Mouse (Mus musculus): ENCODE results near the gene Myoz1. TPM values are rescaled to one million over a fixed set of nuclear protein-coding genes. Genes with fewer than 3 reads are reported as not detected.

Myoz1 gene
- polyA plus RNA-seq, 1 experiment from 2014 or later, result not detected

DNA sequence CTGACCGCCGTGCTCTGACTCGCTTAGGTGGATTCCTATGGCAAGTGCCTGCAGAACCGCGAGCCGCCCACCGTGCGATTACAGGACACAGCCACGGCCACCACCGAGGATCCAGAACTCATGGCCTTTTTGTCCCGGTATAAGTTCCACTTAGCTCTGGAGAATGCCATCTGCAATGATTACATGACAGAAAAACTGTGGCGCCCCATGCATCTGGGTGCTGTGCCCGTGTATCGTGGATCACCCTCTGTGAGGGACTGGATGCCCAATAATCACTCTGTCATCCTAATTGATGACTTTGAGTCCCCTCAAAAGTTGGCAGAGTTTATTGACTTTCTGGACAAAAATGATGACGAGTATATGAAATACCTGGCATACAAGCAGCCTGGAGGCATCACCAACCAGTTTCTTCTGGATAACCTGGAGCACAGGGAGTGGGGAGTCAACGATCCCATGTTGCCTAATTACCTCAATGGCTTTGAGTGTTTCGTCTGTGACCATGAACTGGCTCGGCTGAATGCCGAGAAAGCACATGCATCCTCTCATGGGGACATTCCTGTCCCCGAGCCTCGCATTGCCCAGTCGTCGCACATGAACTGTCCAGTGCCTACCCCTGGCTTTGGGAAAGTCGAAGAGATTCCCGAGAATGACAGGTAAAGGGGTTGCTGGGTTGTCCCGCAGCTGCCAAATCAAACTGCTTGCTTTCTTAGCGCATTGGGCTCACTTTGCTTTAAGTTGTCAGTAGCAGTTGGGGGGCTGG, 39.6 kb upstream of the Myoz1 start:
- Histone ChIP-seq H3K4me1 (replicated peaks; ENCODE audit: control insufficient read depth, insufficient read depth, low read length) (peaks cover 10% of the 10 kb centered on the region), H3K27me3 (ENCODE audit: control insufficient read depth, insufficient read depth, low read length) (no peaks in the 10 kb centered on the region; the same call in 1 of the 2 replicates), H3K36me3 (ENCODE audit: control insufficient read depth, insufficient read depth, low read length) (peaks cover 6% of the 10 kb centered on the region; the same call in 1 of the 2 replicates), H3K9ac (ENCODE audit: low read length) (peak overlapping the region; percentile 86), H3K4me2 (ENCODE audit: low read depth, low read length, severe bottlenecking) (peak overlapping the region; percentile 71), H3K4me3 (ENCODE audit: low read depth, low read length) (peak overlapping the region; percentile 82), H3K27ac (ENCODE audit: low read depth, low read length) (peak overlapping the region; percentile 90; the same call in 1 of the 2 replicates), H3K9me3 (ENCODE audit: control insufficient read depth, low read length) (no peaks in the 10 kb centered on the region)
- 17% methylated on average over 27 of the region's 27 CpGs for WGBS
- ATAC-seq (replicated peaks; ENCODE audit: low FRiP score) (no peak), DNase-seq (ENCODE audit: low spot score) (no peak)

DNA sequence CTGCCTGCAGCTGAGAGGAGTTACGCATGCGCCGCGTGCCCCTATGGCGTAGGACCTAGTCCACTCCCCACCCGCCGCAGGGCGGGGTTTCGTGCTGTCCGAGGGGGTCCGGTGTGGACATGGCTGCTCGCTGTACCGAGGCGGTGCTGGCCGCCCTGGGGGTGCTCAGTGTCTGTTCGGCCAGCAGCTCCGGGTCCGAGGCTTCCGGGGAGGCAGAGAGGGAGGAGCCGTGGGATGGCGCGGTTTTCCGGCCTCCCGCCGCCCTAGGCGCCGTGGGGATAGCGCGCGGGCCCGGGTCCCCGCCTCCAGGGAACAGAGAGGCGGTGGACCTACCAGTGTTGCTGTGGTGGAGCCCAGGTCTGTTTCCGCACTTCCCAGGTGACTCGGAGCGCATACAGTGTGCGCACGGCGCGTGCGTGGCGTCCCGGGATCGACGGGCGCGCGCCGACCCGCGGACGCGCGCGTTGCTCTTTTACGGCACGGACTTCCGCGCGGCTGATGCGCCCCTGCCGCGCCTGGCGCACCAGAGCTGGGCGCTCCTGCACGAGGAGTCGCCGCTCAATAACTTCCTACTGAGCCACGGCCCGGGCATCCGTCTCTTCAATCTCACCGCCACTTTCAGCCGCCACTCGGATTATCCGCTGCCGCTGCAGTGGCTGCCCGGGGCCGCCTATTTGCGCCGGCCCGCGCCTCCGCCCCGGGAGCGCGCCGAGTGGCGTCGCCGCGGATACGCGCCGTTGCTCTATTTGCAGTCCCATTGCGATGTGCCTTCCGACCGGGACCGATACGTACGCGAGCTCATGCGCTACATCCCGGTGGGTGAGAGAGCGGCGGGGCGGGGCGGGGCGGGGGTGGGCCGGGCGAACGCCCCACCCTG, 38.8 kb upstream of the Myoz1 start, which contains the start of gene Fut11:
Gene Fut11 (plus strand): TSS at position 85 of the 877 bp plus-strand sequence.
- Histone ChIP-seq H3K9me3 (ENCODE audit: control insufficient read depth, low read length) (no peaks in the 10 kb centered on the region), H3K4me1 (replicated peaks; ENCODE audit: control insufficient read depth, insufficient read depth, low read length) (peaks cover 10% of the 10 kb centered on the region), H3K9ac (ENCODE audit: low read length) (peak within 1 kb of the TSS; percentile 86), H3K4me2 (ENCODE audit: low read depth, low read length, severe bottlenecking) (peak within 1 kb of the TSS; percentile 71), H3K36me3 (ENCODE audit: control insufficient read depth, insufficient read depth, low read length) (peaks cover 6% of the 10 kb centered on the region), H3K27me3 (ENCODE audit: control insufficient read depth, insufficient read depth, low read length) (no peaks in the 10 kb centered on the region; the same call in 1 of the 2 replicates), H3K27ac (ENCODE audit: low read depth, low read length) (peak within 1 kb of the TSS; percentile 90), H3K4me3 (ENCODE audit: low read depth, low read length) (peak within 1 kb of the TSS; percentile 82)
- ATAC-seq (replicated peaks; ENCODE audit: low FRiP score) (peak; percentile 95), DNase-seq (ENCODE audit: low spot score) (peak; percentile 91)
- WGBS, result under 1% methylated on average over 109 of the region's 111 CpGs

DNA sequence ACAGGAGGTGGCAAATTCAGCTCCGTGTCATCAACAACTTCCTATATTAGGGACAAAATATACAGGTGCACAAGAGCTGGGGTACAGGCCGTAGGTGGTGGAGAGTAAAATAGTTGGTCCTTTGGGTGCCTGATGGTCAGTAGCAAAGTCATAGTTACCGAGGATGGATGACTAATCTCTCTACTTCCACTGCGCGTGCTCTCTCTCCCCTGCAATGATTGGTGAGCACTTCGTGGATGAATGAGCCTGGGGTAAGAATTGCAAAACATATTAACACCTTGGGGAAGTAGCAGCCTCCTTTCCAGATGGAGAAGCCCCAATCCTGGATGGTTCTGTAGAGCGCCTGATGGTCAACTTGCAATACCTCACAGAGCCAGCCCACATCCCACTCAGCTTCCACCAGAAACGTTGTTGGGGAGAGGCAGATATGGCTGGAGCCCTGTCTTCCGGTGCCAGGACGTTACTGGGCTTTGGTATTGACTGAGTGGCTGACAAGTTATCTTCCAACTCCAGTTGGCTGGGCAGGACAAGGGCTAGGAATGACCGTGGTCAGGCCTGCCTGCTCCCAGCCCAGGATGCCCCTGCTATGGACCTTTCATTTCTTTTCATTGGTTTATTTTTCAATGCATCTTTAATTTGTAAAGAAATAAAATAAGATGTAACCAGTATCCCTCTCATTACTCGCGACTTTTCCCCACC, 38.0 kb upstream of the Myoz1 start:
- Histone ChIP-seq H3K36me3 (ENCODE audit: control insufficient read depth, insufficient read depth, low read length) (peaks cover 6% of the 10 kb centered on the region), H3K4me2 (ENCODE audit: low read depth, low read length, severe bottlenecking) (peak overlapping the region; percentile 71), H3K27me3 (ENCODE audit: control insufficient read depth, insufficient read depth, low read length) (no peaks in the 10 kb centered on the region; the same call in 1 of the 2 replicates), H3K4me3 (ENCODE audit: low read depth, low read length) (peak overlapping the region; percentile 82), H3K9ac (ENCODE audit: low read length) (peak overlapping the region; percentile 86), H3K4me1 (replicated peaks; ENCODE audit: control insufficient read depth, insufficient read depth, low read length) (peaks cover 10% of the 10 kb centered on the region), H3K27ac (ENCODE audit: low read depth, low read length) (peak overlapping the region; percentile 90; the same call in 1 of the 2 replicates), H3K9me3 (ENCODE audit: control insufficient read depth, low read length) (no peaks in the 10 kb centered on the region)
- WGBS, result 51% methylated on average over 13 of the region's 13 CpGs
- ATAC-seq (replicated peaks; ENCODE audit: low FRiP score), result peak; percentile 40
- DNase-seq (ENCODE audit: low spot score), result no peak

DNA sequence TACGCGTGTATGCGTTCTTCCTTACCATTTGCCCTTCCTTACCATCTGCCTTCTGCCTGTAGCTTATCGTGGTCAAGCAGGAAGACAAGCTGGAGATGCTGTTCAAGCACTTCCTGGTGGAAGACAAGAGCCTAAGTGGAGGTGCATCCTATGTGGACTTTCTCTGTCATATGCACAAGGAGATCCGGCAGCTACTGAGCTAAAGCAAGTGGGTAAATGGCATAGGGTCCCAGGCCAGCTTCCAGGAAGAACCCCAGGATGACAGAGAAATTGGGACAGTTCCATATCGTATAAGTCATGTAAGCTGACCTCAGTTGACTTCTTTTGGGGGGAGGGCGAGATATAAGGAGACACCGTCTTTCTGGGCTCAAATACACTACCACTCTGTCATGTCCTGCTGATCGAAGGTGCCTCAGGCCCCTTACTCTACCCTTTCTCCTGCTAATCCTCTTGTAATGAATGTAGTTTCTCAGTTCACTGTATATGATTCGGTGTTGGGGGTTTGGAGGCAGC, 37.3 kb upstream of the Myoz1 start:
- H3K4me3 ChIP-seq (ENCODE audit: low read depth, low read length), result no peak overlapping the region
- H3K27me3 ChIP-seq (ENCODE audit: control insufficient read depth, insufficient read depth, low read length), result no peaks in the 10 kb centered on the region; the same call in 1 of the 2 replicates
- peaks cover 6% of the 10 kb centered on the region for H3K36me3 ChIP-seq (ENCODE audit: control insufficient read depth, insufficient read depth, low read length)
- H3K4me2 ChIP-seq (ENCODE audit: low read depth, low read length, severe bottlenecking), result no peak overlapping the region
- ATAC-seq (replicated peaks; ENCODE audit: low FRiP score) (no peak), DNase-seq (ENCODE audit: low spot score) (no peak)
- H3K9me3 ChIP-seq (ENCODE audit: control insufficient read depth, low read length), result no peaks in the 10 kb centered on the region
- WGBS, result 93% methylated on average over 10 of the region's 10 CpGs
- H3K9ac ChIP-seq (ENCODE audit: low read length), result no peak overlapping the region
- H3K4me1 ChIP-seq (replicated peaks; ENCODE audit: control insufficient read depth, insufficient read depth, low read length), result peaks cover 10% of the 10 kb centered on the region
- H3K27ac ChIP-seq (ENCODE audit: low read depth, low read length), result no peak overlapping the region

DNA sequence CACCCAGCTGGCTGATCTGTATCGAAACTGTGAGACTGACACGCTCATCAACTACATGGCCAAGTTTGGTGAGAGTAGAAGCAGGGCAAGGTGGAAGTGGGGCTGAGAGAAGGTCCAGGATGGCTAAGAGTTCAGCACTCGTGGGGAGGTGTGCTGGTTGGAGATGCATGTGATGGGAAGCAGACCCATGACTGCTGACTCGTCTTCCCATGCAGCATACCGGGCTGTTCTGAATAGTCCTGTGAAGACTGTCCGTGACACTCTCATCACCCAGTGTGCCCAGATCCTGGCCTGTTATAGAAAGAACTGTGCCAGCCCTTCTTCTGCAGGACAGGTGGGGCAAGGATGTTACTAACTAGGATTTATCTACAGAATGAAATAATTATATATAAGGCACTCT, 35.4 kb upstream of the Myoz1 start:
- H3K9me3 ChIP-seq (ENCODE audit: control insufficient read depth, low read length), result no peaks in the 10 kb centered on the region
- H3K9ac ChIP-seq (ENCODE audit: low read length), result no peak overlapping the region
- no peak overlapping the region for H3K4me3 ChIP-seq (ENCODE audit: low read depth, low read length)
- peaks cover 9% of the 10 kb centered on the region for H3K36me3 ChIP-seq (ENCODE audit: control insufficient read depth, insufficient read depth, low read length)
- H3K4me1 ChIP-seq (replicated peaks; ENCODE audit: control insufficient read depth, insufficient read depth, low read length), result peaks cover 8% of the 10 kb centered on the region
- 88% methylated on average over 6 of the region's 6 CpGs for WGBS
- no peak for DNase-seq (ENCODE audit: low spot score)
- no peak overlapping the region for H3K27ac ChIP-seq (ENCODE audit: low read depth, low read length)
- no peak for ATAC-seq (replicated peaks; ENCODE audit: low FRiP score)
- no peak overlapping the region for H3K4me2 ChIP-seq (ENCODE audit: low read depth, low read length, severe bottlenecking)
- no peaks in the 10 kb centered on the region; the same call in 1 of the 2 replicates for H3K27me3 ChIP-seq (ENCODE audit: control insufficient read depth, insufficient read depth, low read length)

DNA sequence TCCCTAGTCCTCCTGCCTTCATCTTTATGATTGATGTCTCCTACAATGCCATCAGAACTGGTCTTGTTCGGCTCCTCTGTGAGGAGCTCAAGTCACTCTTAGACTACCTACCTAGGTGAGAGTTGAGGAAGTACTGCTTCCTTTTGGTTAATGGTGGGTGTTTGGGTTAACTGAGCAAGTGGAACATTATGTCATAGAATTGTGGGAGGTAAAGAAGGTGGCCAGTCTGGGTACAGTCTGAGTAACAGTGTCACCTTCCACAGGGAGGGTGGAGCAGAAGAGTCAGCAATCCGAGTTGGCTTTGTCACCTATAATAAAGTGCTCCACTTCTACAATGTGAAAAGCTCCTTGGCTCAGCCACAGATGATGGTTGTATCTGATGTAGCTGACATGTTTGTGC, 32.7 kb upstream of the Myoz1 start:
- Histone ChIP-seq H3K4me1 (replicated peaks; ENCODE audit: control insufficient read depth, insufficient read depth, low read length) (no peaks in the 10 kb centered on the region), H3K4me2 (ENCODE audit: low read depth, low read length, severe bottlenecking) (no peak overlapping the region), H3K9ac (ENCODE audit: low read length) (no peak overlapping the region), H3K9me3 (ENCODE audit: control insufficient read depth, low read length) (no peaks in the 10 kb centered on the region), H3K27ac (ENCODE audit: low read depth, low read length) (no peak overlapping the region), H3K36me3 (ENCODE audit: control insufficient read depth, insufficient read depth, low read length) (peaks cover 10% of the 10 kb centered on the region), H3K27me3 (ENCODE audit: control insufficient read depth, insufficient read depth, low read length) (no peaks in the 10 kb centered on the region), H3K4me3 (ENCODE audit: low read depth, low read length) (no peak overlapping the region)
- ATAC-seq (replicated peaks; ENCODE audit: low FRiP score) (no peak), DNase-seq (ENCODE audit: low spot score) (no peak)
- WGBS, result 89% methylated on average over 2 of the region's 2 CpGs

DNA sequence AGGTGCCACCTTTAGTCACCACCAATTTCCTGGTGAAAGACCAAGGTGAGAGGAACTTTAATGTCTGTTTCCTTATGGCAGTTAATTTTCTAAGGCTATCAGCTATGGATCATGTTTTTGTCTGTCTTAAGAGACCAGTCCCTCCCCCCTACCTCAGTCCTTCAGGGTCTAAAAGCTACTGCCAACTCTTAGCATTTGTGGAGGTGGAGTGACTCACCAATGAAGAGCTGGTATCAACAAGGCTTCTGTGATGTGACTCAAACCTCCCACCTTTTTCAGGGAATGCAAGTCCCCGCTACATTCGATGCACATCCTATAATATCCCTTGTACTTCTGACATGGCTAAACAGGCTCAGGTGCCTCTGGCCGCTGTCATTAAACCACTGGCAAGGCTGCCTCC, 30.2 kb upstream of the Myoz1 start:
- 97% methylated on average over 3 of the region's 3 CpGs for WGBS

DNA sequence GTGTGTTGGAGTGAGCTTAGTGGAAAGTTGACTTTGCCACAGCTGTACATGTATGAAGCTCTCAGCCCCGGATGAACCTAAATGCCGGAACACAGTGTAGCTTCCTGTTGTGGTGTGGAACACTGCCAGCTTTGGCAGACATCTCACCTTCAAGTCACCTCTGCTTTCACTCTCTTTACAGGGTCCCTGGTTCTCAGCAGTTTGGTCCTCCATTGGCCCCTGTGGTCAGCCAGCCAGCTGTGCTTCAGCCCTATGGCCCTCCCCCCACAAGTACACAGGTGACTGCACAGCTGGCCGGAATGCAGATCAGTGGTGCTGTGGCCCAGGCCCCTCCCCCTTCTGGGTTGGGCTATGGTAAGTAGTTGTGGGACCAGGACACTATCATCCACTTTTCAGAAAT, 26.2 kb upstream of the Myoz1 start:
- H3K9me3 ChIP-seq (ENCODE audit: control insufficient read depth, low read length), result no peaks in the 10 kb centered on the region
- no peak overlapping the region for H3K4me3 ChIP-seq (ENCODE audit: low read depth, low read length)
- H3K36me3 ChIP-seq (ENCODE audit: control insufficient read depth, insufficient read depth, low read length), result peaks cover 12% of the 10 kb centered on the region; the same call in 1 of the 2 replicates
- DNase-seq (ENCODE audit: low spot score), result no peak
- no peaks in the 10 kb centered on the region for H3K27me3 ChIP-seq (ENCODE audit: control insufficient read depth, insufficient read depth, low read length)
- no peak for ATAC-seq (replicated peaks; ENCODE audit: low FRiP score)
- H3K4me1 ChIP-seq (replicated peaks; ENCODE audit: control insufficient read depth, insufficient read depth, low read length), result no peaks in the 10 kb centered on the region
- H3K27ac ChIP-seq (ENCODE audit: low read depth, low read length), result no peak overlapping the region
- WGBS, result 85% methylated on average over 3 of the region's 3 CpGs
- no peak overlapping the region for H3K9ac ChIP-seq (ENCODE audit: low read length)
- H3K4me2 ChIP-seq (ENCODE audit: low read depth, low read length, severe bottlenecking), result no peak overlapping the region

More for the DNA sequence above, 30.2 kb upstream of the Myoz1 start:
- Histone ChIP-seq H3K9me3 (ENCODE audit: control insufficient read depth, low read length) (no peaks in the 10 kb centered on the region), H3K4me3 (ENCODE audit: low read depth, low read length) (no peak overlapping the region), H3K27me3 (ENCODE audit: control insufficient read depth, insufficient read depth, low read length) (no peaks in the 10 kb centered on the region), H3K9ac (ENCODE audit: low read length) (no peak overlapping the region), H3K4me2 (ENCODE audit: low read depth, low read length, severe bottlenecking) (no peak overlapping the region), H3K4me1 (replicated peaks; ENCODE audit: control insufficient read depth, insufficient read depth, low read length) (no peaks in the 10 kb centered on the region), H3K36me3 (ENCODE audit: control insufficient read depth, insufficient read depth, low read length) (peaks cover 14% of the 10 kb centered on the region), H3K27ac (ENCODE audit: low read depth, low read length) (no peak overlapping the region)
- DNase-seq (ENCODE audit: low spot score) (no peak), ATAC-seq (replicated peaks; ENCODE audit: low FRiP score) (no peak)
